Comparison of ENCODE assay signal across 16 mouse cellular contexts in the genomic region with DNA sequence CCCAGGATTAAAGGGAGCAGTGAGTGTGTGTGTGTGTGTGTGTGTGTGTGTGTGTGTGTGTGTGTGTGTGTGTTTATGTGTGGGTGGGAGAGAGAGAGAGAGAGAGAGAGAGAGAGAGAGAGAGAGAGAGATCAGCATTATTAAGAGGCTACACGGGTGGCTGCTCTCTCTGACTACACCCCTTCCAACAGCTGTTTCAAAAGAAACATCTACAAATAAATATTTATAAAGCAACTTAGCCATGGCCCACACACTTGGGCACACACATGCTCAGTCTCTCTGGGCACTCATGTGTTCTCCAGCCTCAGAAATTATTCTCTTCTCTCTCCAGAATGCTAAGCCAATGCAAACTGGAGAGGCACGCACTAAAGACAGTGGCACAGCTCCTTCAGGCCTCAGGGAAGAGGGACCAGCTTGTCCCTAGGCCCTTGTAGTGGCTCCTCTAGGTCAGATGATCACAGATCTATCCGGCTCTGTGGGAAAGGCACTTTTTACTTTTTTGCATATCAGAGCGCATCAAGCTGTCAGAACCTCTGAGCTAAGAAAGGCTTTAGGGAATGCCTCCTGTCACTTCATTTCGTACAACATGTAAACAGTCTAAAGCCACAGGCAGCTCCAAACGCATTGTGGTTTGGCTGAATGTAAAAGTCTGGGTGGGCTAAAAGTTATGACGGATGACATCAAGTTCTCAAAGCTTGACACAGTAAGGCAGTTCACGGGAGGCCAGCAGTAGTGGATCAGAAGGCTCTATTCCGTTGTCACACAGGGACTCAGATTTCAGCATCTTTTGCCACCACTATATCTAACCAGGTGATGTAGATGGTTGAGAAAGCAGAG.
A peak's percentile ranks its signal among the peaks of the same experiment; 100 is the strongest.
DNase-seq lines count a peak whose midpoint lies in the region; ATAC-seq and TF ChIP-seq lines count a peak whose summit lies in the region.
"Had no signal": no experiment of that assay in that cellular context is flagged by ENCODE, and none has a peak within 500 bp of the region (broad histone marks: within the 10 kb centered on the region; RNA-seq: fewer than 3 reads in every experiment).

No protein-coding gene starts in this region.

- TF ChIP-seq CTCF in hindbrain, postnatal 0 days (IDR thresholded peaks at IDR 0.05; ENCODE audit: low read depth) = no peak

- no peak overlapping the region for H3K4me3 ChIP-seq in hindbrain, postnatal 0 days (ENCODE audit: low read length)
- H3K4me3 ChIP-seq in hindbrain, embryonic 14.5 days (replicated peaks; ENCODE audit: low read length) = no peak overlapping the region
- H3K4me3 ChIP-seq in midbrain, embryonic 13.5 days (replicated peaks) = no peak overlapping the region
- H3K4me3 ChIP-seq in midbrain, embryonic 11.5 days (ENCODE audit: low read depth, low read length) = no peak overlapping the region
- H3K4me3 ChIP-seq in intestine, embryonic 15.5 days (replicated peaks) = no peak overlapping the region
- H3K4me3 ChIP-seq in stomach, embryonic 16.5 days (replicated peaks; ENCODE audit: low read length) = no peak overlapping the region
- H3K4me3 ChIP-seq: forebrain, embryonic 12.5 days; heart, embryonic 15.5 days had no signal

- H3K4me1 ChIP-seq in hindbrain, postnatal 0 days (ENCODE audit: insufficient read depth, low read length) = no peaks in the 10 kb centered on the region
- H3K4me1 ChIP-seq in hindbrain, embryonic 14.5 days (replicated peaks; ENCODE audit: control insufficient read depth, insufficient read depth, low read length) = no peaks in the 10 kb centered on the region
- H3K4me1 ChIP-seq in midbrain, embryonic 13.5 days (replicated peaks) = peaks cover 24% of the 10 kb centered on the region
- peaks cover 3% of the 10 kb centered on the region; the same call in 1 of the 2 replicates for H3K4me1 ChIP-seq in midbrain, embryonic 11.5 days (ENCODE audit: control insufficient read depth, insufficient read depth, low read length)
- no peaks in the 10 kb centered on the region for H3K4me1 ChIP-seq in intestine, embryonic 15.5 days (replicated peaks)
- H3K4me1 ChIP-seq in stomach, embryonic 16.5 days (ENCODE audit: control insufficient read depth, insufficient read depth, low read length) = no peaks in the 10 kb centered on the region
- H3K4me1 ChIP-seq: heart, embryonic 15.5 days had no signal

- H3K9ac ChIP-seq in hindbrain, postnatal 0 days (replicated peaks; ENCODE audit: low read length) = no peak overlapping the region
- no peak overlapping the region for H3K9ac ChIP-seq in hindbrain, embryonic 14.5 days
- H3K9ac ChIP-seq in midbrain, embryonic 13.5 days (replicated peaks) = no peak overlapping the region
- no peak overlapping the region for H3K9ac ChIP-seq in midbrain, embryonic 11.5 days (ENCODE audit: low read length)
- no peak overlapping the region for H3K9ac ChIP-seq in intestine, embryonic 15.5 days
- H3K9ac ChIP-seq in stomach, embryonic 16.5 days (ENCODE audit: low read length) = no peak overlapping the region
- H3K9ac ChIP-seq: forebrain, embryonic 12.5 days; heart, embryonic 15.5 days had no signal

- no peak overlapping the region for H3K27ac ChIP-seq in hindbrain, postnatal 0 days
- no peak overlapping the region for H3K27ac ChIP-seq in hindbrain, embryonic 14.5 days
- no peak overlapping the region; the same call in 1 of the 2 replicates for H3K27ac ChIP-seq in midbrain, embryonic 13.5 days
- no peak overlapping the region for H3K27ac ChIP-seq in midbrain, embryonic 11.5 days (ENCODE audit: low read depth, low read length)
- H3K27ac ChIP-seq in intestine, embryonic 15.5 days = peak overlapping the region; percentile 68
- H3K27ac ChIP-seq in stomach, embryonic 16.5 days (ENCODE audit: low read length) = peak overlapping the region; percentile 80
- H3K27ac ChIP-seq: forebrain, embryonic 12.5 days; heart, embryonic 15.5 days had no signal

- no peaks in the 10 kb centered on the region for H3K27me3 ChIP-seq in hindbrain, postnatal 0 days (ENCODE audit: insufficient read depth, low read length)
- H3K27me3 ChIP-seq in hindbrain, embryonic 14.5 days (ENCODE audit: control insufficient read depth, insufficient read depth, low read length) = no peaks in the 10 kb centered on the region
- no peaks in the 10 kb centered on the region for H3K27me3 ChIP-seq in midbrain, embryonic 13.5 days
- no peaks in the 10 kb centered on the region for H3K27me3 ChIP-seq in midbrain, embryonic 11.5 days (ENCODE audit: control insufficient read depth, insufficient read depth, low read length)
- H3K27me3 ChIP-seq in intestine, embryonic 15.5 days (replicated peaks) = no peaks in the 10 kb centered on the region
- no peaks in the 10 kb centered on the region for H3K27me3 ChIP-seq in stomach, embryonic 16.5 days (ENCODE audit: control insufficient read depth, insufficient read depth, low read length)
- H3K27me3 ChIP-seq: forebrain, embryonic 12.5 days; heart, embryonic 15.5 days had no signal

- H3K9me3 ChIP-seq in hindbrain, postnatal 0 days (ENCODE audit: low read length) = no peaks in the 10 kb centered on the region
- no peaks in the 10 kb centered on the region for H3K9me3 ChIP-seq in hindbrain, embryonic 14.5 days (ENCODE audit: control insufficient read depth, low read length)
- no peaks in the 10 kb centered on the region for H3K9me3 ChIP-seq in midbrain, embryonic 13.5 days
- H3K9me3 ChIP-seq in midbrain, embryonic 11.5 days (ENCODE audit: control insufficient read depth, low read length) = no peaks in the 10 kb centered on the region
- H3K9me3 ChIP-seq in intestine, embryonic 15.5 days = no peaks in the 10 kb centered on the region
- H3K9me3 ChIP-seq in stomach, embryonic 16.5 days (replicated peaks; ENCODE audit: control insufficient read depth, low read length) = no peaks in the 10 kb centered on the region
- H3K9me3 ChIP-seq: forebrain, embryonic 12.5 days; heart, embryonic 15.5 days had no signal

- no peak overlapping the region for H3K4me2 ChIP-seq in hindbrain, postnatal 0 days (ENCODE audit: low read depth, low read length)
- H3K4me2 ChIP-seq in hindbrain, embryonic 14.5 days (replicated peaks) = no peak overlapping the region
- no peak overlapping the region for H3K4me2 ChIP-seq in midbrain, embryonic 13.5 days (replicated peaks)
- no peak overlapping the region for H3K4me2 ChIP-seq in midbrain, embryonic 11.5 days
- H3K4me2 ChIP-seq in intestine, embryonic 15.5 days (replicated peaks) = no peak overlapping the region
- H3K4me2 ChIP-seq in stomach, embryonic 16.5 days (ENCODE audit: low read depth, low read length) = no peak overlapping the region
- H3K4me2 ChIP-seq: forebrain, embryonic 12.5 days; heart, embryonic 15.5 days had no signal

- DNase-seq in hindbrain, postnatal 0 days (ENCODE audit: low spot score) = no peak
- DNase-seq in hindbrain, embryonic 14.5 days (ENCODE audit: low spot score) = no peak
- no peak for DNase-seq in midbrain, embryonic 11.5 days (ENCODE audit: low spot score, missing footprints)
- no peak for DNase-seq in urinary bladder, postnatal 10 days (ENCODE audit: low spot score)
- DNase-seq: adrenal gland, postnatal 14 days; cerebellum, adult 8-10 months; heart, adult 18-20 months; kidney, postnatal 36 days; right cerebral cortex, adult 18-20 months; spleen, adult 18-20 months had no signal

- WGBS in hindbrain, postnatal 0 days = 40% methylated on average over 9 of the region's 9 CpGs
- WGBS in hindbrain, embryonic 14.5 days = 44% methylated on average over 9 of the region's 9 CpGs
- 48% methylated on average over 9 of the region's 9 CpGs for WGBS in midbrain, embryonic 13.5 days
- WGBS in midbrain, embryonic 11.5 days = 67% methylated on average over 9 of the region's 9 CpGs
- WGBS in intestine, embryonic 15.5 days = 47% methylated on average over 9 of the region's 9 CpGs
- 42% methylated on average over 9 of the region's 9 CpGs for WGBS in stomach, embryonic 16.5 days

- ATAC-seq in hindbrain, postnatal 0 days = 0 out of 2 replicates have a peak, but pooled peaks have one; percentile 29
- ATAC-seq in hindbrain, embryonic 14.5 days (ENCODE audit: low FRiP score) = no peak
- peak; percentile 65 for ATAC-seq in midbrain, embryonic 13.5 days
- no peak for ATAC-seq in midbrain, embryonic 11.5 days (ENCODE audit: low FRiP score)
- peak; percentile 63 for ATAC-seq in intestine, embryonic 15.5 days
- ATAC-seq in stomach, embryonic 16.5 days (ENCODE audit: insufficient read depth, low FRiP score) = peak; percentile 63

- H3K36me3 ChIP-seq in hindbrain, postnatal 0 days (ENCODE audit: insufficient read depth, low read length) = no peaks in the 10 kb centered on the region
- H3K36me3 ChIP-seq in hindbrain, embryonic 14.5 days (replicated peaks; ENCODE audit: control insufficient read depth, insufficient read depth) = no peaks in the 10 kb centered on the region
- no peaks in the 10 kb centered on the region for H3K36me3 ChIP-seq in midbrain, embryonic 13.5 days
- H3K36me3 ChIP-seq in midbrain, embryonic 11.5 days (ENCODE audit: control insufficient read depth, insufficient read depth, low read length) = no peaks in the 10 kb centered on the region
- H3K36me3 ChIP-seq in intestine, embryonic 15.5 days = no peaks in the 10 kb centered on the region
- no peaks in the 10 kb centered on the region for H3K36me3 ChIP-seq in stomach, embryonic 16.5 days (ENCODE audit: control insufficient read depth, insufficient read depth, low read length)
- H3K36me3 ChIP-seq: forebrain, embryonic 12.5 days; G1E; heart, embryonic 15.5 days had no signal

Comparison
In these comparisons a context has a peak if more than half of its experiments do, and no peak if none do; other contexts are left out.
1. ATAC-seq: peak in hindbrain, postnatal 0 days (single experiment), midbrain, embryonic 13.5 days (single experiment), intestine, embryonic 15.5 days (single experiment) and stomach, embryonic 16.5 days (single experiment); none in hindbrain, embryonic 14.5 days (single experiment) and midbrain, embryonic 11.5 days (single experiment).
2. H3K27ac ChIP-seq: peak in intestine, embryonic 15.5 days (single experiment) and stomach, embryonic 16.5 days (single experiment); none in hindbrain, postnatal 0 days (single experiment), hindbrain, embryonic 14.5 days (single experiment), midbrain, embryonic 13.5 days (single experiment) and midbrain, embryonic 11.5 days (single experiment).